Mouse (Mus musculus) stomach, postnatal 0 days (tissue): ENCODE measurements around the gene Atxn1.

Source experiments
- CTCF ChIP-seq: IDR thresholded peaks from 2 replicates; pipeline ENCODE4 v1.5.1; 2016; ENCODE audit warnings: antibody characterized with exemption, low read depth, mild to moderate bottlenecking, moderate library complexity
- EP300 ChIP-seq: optimal IDR thresholded peaks from 2 replicates; pipeline ENCODE3; 2016; ENCODE audit warnings: antibody characterized with exemption

- TF ChIP-seq CTCF: no peak
- no peak for TF ChIP-seq EP300
Observed at GRCm38 (mm10) chr13:45545974-45546373, 418.8 kb downstream of the Atxn1 start.
